Mouse (Mus musculus): ENCODE results near the gene Rnft2.
A peak's percentile ranks its signal among the peaks of the same experiment; 100 is the strongest.

Gene Rnft2

GRCm38 (mm10) chr5:118247378-118247777 is 2.5 kb upstream of the Rnft2 start:
- no peak for DNase-seq

DNA sequence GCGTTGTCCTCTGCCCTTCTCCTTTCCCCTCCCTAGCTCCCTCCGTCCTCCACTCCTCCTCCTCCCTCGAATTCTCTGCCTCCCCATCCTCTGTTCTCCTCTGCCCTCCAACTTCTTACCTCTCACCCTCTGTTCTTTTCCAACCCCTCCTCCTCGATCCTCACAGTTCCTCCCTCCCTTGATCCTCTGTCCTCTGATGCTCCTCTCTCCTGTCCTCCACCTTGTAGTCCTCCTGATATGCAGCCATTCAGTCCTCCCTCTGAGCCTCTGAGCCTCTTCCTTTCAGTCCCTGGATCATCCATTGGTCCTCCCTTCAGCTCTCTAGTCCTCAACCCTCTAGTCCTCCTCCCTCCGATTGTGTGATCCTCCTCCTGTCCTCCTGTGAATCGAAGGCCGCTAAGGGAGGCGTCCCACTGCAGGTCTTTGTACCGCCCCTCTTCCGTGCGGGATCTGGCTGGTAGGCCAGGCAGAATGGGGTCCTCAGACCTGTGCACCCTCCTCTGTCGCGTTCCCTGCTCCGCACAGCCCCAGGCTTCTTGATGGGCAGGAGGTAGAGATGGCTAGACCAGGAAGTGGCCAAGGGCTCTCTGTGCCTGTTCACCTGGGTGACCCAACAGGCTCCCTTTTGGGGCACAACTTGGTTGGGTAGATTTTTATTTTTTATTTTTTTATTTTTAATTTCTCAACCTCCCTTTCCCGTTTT is 841 bp upstream of the Rnft2 start:
- no peak for DNase-seq

- DNase-seq, result no peak
Observed at GRCm38 (mm10) chr5:118239671-118240070, 5.2 kb downstream of the Rnft2 start.

- DNase-seq, result no peak
Observed at GRCm38 (mm10) chr5:118236891-118237290, 8.0 kb downstream of the Rnft2 start.

- no peak for DNase-seq
Observed at GRCm38 (mm10) chr5:118230071-118230611, 14.8 kb downstream of the Rnft2 start.

DNA sequence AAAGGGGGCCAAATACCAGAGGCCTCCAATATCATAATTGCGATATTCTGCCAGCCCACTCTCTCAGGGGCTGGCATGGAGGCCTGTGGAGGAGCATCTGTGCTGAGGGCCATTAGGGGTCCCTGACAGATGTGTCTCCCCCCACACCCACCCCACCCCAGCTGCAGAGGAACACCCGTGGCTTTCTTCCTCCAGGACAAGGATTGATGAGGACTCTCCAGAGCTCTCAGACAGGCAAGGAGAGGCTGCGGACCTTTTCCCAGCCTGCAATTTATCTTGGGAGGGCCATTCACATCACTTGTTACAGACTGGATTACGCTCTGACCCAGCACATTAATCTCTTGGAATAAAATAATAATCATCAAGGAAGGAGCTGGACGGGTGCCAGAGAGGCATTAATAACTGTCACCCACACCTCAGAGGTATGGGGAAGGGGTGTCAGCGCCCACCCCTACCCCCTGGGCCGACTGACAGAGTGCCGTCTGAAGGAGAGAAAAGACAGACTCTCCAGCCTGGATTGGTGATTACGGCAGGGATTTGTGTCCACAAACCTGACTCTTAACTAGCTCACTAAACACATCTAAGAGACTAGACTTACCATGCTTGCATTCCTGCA is 21.7 kb downstream of the Rnft2 start:
- DNase-seq, result no peak

GRCm38 (mm10) chr5:118217410-118217809 is 27.5 kb downstream of the Rnft2 start:
- DNase-seq, result no peak

GRCm38 (mm10) chr5:118214418-118215154 is 30.3 kb downstream of the Rnft2 start:
- DNase-seq, result peak; percentile 30

- DNase-seq, result no peak
Observed at GRCm38 (mm10) chr5:118214012-118214411, 30.9 kb downstream of the Rnft2 start.

DNA sequence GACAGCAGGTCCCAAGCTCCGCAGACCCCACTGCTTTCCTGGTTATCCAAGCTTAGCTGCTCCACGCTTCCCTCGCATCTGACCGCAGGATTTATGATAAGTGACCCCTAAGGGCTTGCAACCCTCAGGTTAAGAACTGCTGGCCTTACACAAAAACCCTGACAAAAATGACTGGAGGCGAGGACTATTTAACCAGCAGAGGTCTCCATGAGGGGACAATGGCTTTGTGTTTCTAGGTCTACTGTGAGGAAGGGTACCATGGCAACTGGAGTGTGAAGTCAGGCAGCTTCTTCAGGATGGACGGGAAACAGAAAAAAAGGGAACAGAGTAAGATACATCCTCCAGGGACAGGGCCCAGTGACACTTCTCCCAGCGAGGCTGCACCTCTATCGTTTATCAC is 39.1 kb downstream of the Rnft2 start:
- DNase-seq, result no peak

DNA sequence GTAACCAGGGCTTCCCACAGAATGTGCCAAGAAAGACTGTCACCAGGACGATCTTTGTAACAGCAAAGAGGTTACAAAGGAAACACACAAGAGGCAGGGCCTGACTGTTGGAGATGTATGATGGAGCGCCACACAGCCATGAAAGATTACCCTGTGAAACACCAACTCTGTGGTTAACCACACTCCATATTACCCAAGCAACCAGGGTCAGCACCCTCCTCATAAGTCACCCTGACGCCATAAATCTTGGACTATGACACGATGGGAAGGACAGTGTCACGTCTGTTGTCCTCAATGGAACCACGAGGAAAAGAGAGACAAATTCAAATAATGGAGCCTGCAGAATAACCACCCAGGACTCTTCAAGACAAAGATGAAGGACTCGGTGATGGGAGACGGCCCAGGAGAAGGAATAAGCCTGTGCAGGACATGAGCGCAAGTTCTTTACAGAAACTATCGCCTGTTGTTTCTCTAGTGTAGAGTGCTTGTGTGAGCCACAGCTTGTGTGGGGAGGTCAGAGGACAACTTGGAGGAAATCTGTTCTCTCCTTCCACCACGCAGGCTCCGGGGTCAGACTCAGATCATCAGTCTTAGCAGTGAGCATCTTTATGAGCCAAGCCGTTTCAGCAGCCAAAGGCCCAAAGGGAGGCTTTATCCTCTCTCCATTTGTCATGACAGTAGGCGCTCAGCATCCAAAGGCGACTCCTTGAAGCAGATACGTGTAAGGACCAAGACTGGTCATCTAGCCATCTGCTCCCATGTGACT is 40.1 kb downstream of the Rnft2 start:
- no peak for DNase-seq

DNA sequence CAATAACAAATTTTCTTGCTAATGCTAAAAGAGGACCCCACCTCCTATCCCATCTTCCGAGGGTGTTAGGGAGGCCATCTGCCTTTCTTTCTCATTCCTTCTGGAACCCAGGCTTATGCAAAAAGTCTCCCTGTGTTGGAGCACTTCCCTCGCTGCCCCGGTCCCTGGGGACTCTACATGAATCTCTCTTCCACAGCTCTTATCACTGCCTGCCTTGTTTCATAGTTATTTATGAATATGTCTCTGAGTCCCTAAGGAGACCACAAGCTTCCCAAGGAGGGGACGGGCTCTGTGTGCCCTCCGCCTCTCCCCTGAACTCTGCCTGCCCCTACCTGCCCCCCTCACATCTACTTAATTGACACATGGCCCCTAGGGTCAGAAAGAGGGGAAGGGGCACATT is 45.2 kb downstream of the Rnft2 start:
- no peak for DNase-seq

- no peak for DNase-seq
Observed at GRCm38 (mm10) chr5:118197421-118197820, 47.5 kb downstream of the Rnft2 start.

DNA sequence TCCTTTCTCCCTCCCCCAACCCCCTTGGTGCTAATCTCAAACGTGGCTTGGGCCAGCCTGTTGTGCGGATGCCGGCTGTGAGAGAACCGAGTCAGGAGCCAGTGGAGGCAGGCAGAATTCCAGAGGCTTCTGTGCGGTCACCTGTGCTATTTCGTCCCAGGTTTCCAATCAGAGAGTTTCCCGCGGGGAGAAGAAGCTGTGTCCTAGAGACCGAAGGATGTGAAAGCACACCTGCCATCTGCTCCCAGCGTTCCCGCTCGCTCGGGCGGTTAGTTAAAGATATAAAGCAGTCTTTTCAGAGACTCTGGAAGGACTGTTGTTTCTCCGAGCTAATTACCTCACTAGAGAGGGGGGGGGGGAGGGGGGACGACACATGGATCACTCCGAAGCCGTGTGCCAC is 52.7 kb downstream of the Rnft2 start:
- DNase-seq, result no peak

GRCm38 (mm10) chr5:118190491-118190890 is 54.4 kb downstream of the Rnft2 start:
- no peak for DNase-seq

GRCm38 (mm10) chr5:118188356-118188755 is 56.6 kb downstream of the Rnft2 start:
- DNase-seq, result no peak

DNA sequence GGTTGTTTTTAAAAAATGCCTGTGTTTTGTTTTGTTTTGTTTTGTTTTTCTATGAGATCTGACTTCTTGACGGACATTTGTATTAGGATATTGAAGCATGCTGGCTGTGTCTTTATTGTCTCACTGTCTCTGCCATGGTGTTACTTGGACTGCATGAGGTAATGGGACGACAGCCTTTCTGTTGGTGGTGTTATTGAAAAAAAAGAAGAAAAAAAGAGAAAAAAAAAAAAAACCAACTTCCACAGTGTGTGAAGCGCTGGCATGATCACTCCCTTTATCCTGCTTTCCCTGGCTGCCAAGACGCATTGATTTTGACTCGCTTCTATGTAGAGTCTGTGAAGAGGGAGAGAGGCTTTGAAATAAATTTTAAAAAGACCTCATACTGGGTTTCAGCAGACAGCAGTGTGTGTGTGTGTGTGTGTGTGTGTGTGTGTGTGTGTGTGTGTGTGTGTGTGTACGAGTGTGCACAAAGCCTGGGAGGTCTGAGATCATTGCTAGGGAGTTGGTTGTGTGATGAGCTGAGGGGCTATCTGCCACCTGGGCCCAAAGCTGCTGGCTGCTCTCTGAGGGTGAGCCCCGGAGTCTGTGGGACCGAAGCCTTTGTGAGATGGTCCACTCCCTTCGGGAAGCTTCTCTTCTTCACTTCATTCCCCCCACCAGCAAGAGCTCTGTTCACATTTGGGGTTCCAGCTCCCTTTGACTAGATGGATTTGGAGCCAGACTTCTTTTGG is 57.8 kb downstream of the Rnft2 start:
- no peak for DNase-seq

GRCm38 (mm10) chr5:118177640-118178039 is 67.3 kb downstream of the Rnft2 start:
- DNase-seq, result no peak

DNA sequence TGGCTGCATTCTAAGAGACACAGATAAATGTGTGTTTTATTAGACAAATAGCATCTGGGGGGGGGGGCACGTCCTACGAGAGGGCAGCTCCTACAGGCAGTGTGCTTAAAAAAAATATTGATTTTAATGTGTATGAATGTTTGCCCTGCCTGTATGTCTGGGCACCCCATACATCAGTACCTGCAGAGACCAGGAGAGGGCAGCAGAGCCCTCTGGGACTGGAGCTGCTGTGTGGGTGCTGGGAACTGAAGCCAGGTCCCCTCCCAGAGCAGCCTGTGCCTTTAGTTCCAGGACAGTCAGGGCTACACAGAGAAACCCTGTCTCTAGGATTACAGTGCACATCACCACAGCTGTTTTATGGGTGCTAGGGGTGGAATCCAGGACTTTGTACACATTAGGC is 69.8 kb downstream of the Rnft2 start:
- no peak for DNase-seq

- DNase-seq, result no peak
Observed at GRCm38 (mm10) chr5:118174310-118175009, 70.5 kb downstream of the Rnft2 start.

- no peak for DNase-seq
Observed at GRCm38 (mm10) chr5:118172078-118172723, 72.7 kb downstream of the Rnft2 start.

Measured in liver (tissue).